Mouse (Mus musculus) midbrain, embryonic 11.5 days (tissue): ENCODE data around the gene Frem1. TPM values are rescaled to one million over a fixed set of nuclear protein-coding genes. Genes with fewer than 3 reads are reported as not detected.

Source experiments
- ATAC-seq: fragments of 200-750 bp; cut with Nextera tagmentation; 2 replicates; pipeline ENCODE4 v1.8.0; 2017; ENCODE audit warnings: moderate TSS enrichment, moderate library complexity; ENCODE audit not compliant: low FRiP score
- DNase-seq: peaks from one replicate; pipeline ENCODE4 v3.0.0; 2015; ENCODE audit warnings: low spot score; ENCODE audit errors: missing footprints
- H3K27ac ChIP-seq: fragments of 300-500 bp; sonication (generic); 2 replicates; pipeline ENCODE4 v1.5.1; 2014; ENCODE audit warnings: low read depth, low read length
- H3K27me3 ChIP-seq: fragments of 300-500 bp; sonication (generic); 2 replicates; pipeline ENCODE4 v1.6.1; 2014; ENCODE audit warnings: mild to moderate bottlenecking, low read length, moderate library complexity, mixed read lengths; ENCODE audit not compliant: control insufficient read depth, insufficient read depth
- H3K36me3 ChIP-seq: fragments of 300-500 bp; sonication (generic); 2 replicates; pipeline ENCODE4 v1.6.1; 2014; ENCODE audit warnings: mild to moderate bottlenecking, low read length, moderate library complexity, mixed read lengths; ENCODE audit not compliant: control insufficient read depth, insufficient read depth
- H3K4me1 ChIP-seq: fragments of 300-500 bp; sonication (generic); 2 replicates; pipeline ENCODE4 v1.6.1; 2014; ENCODE audit warnings: low read length; ENCODE audit not compliant: control insufficient read depth, insufficient read depth
- H3K4me2 ChIP-seq: fragments of 300-500 bp; sonication (generic); 2 replicates; pipeline ENCODE4 v1.6.1; 2014; ENCODE audit warnings: mild to moderate bottlenecking, moderate library complexity
- H3K4me3 ChIP-seq: fragments of 300-500 bp; sonication (generic); 2 replicates; pipeline ENCODE4 v1.5.1; 2014; ENCODE audit warnings: low read depth, low read length
- H3K9ac ChIP-seq: fragments of 300-500 bp; sonication (generic); 2 replicates; pipeline ENCODE4 v1.6.1; 2014; ENCODE audit warnings: low read length
- H3K9me3 ChIP-seq: fragments of 300-500 bp; sonication (generic); 2 replicates; pipeline ENCODE4 v1.6.1; 2016; ENCODE audit warnings: low read length; ENCODE audit not compliant: control insufficient read depth
- WGBS: fragments of 180-500 bp; shearing (Covaris S2); extraction: QIAGEN DNeasy Blood & Tissue Kit; methylation state at CpG from one replicate; pipeline ENCODE4 v1.1.7; 2014; 5-methylcytosine and 5-hydroxymethylcytosine counted together
- polyA plus RNA-seq: library from polyadenylated mRNA; unstranded; fragments of >200 nt; fragmentation: Nextera tagmentation; extraction: Ambion mirVana; gene quantifications from 2 replicates; pipeline ENCODE4 v1.2.1, GENCODE M21; 2014

Gene Frem1
- polyA plus RNA-seq, 1 experiment from 2014 or later: 8.2 TPM

DNA sequence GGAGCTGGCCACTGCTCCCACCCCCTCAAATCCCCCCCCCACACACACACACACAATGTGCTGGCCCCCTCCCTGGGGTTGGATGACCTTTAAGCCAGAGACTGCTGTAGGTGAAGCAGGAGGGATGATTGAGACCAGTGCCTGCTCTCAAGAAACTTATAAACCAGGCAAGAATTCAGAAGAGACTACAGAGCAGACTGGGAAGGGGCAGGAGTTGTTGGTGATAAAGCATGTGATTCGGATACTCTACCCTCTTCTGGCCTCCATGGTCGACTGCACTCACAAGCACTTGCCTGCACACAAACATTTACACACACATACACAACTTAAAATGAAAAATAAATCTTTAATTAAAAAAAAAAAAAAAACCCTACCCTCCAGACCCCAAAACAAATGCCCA lies 6.0 kb upstream of the Frem1 start:
- no peaks in the 10 kb centered on the region for H3K27me3 ChIP-seq
- H3K4me1 ChIP-seq: peaks cover 9% of the 10 kb centered on the region
- H3K36me3 ChIP-seq: no peaks in the 10 kb centered on the region
- no peak overlapping the region for H3K4me3 ChIP-seq
- H3K9ac ChIP-seq: peak overlapping the region; percentile 12; the same call in 1 of the 2 replicates
- H3K4me2 ChIP-seq: no peak overlapping the region
- no peaks in the 10 kb centered on the region for H3K9me3 ChIP-seq
- 54% methylated on average over 2 of the region's 2 CpGs for WGBS
- H3K27ac ChIP-seq: peak overlapping the region; percentile 48; the same call in 1 of the 2 replicates
- DNase-seq (peak; percentile 79), ATAC-seq (peak; percentile 34; the same call in 1 of the 2 replicates)

DNA sequence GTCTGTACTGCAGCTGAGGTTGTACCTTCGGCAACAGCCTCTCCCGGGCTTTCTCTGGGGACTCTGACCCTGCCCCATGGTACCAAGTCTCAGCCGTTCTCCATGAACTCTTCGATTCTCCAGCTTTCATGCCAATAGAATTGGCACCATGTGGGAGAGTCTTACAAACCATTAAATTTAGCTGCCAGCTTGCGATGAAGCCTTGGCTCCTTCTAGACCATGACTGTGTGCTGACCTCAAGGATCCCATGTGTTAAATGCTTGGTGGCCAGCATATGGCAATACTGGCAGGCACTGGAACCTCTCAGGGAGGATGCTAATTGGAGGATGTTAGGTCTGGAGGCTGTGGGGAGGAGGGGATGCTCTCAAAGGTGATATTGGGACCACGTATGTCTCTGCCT lies 4.4 kb upstream of the Frem1 start:
- H3K4me3 ChIP-seq: no peak overlapping the region
- peaks cover 16% of the 10 kb centered on the region for H3K4me1 ChIP-seq
- no peaks in the 10 kb centered on the region for H3K27me3 ChIP-seq
- no peaks in the 10 kb centered on the region for H3K36me3 ChIP-seq
- WGBS: 93% methylated on average over 6 of the region's 6 CpGs
- ATAC-seq (no peak), DNase-seq (no peak)
- no peaks in the 10 kb centered on the region for H3K9me3 ChIP-seq
- H3K9ac ChIP-seq: no peak overlapping the region
- no peak overlapping the region for H3K4me2 ChIP-seq
- no peak overlapping the region for H3K27ac ChIP-seq

DNA sequence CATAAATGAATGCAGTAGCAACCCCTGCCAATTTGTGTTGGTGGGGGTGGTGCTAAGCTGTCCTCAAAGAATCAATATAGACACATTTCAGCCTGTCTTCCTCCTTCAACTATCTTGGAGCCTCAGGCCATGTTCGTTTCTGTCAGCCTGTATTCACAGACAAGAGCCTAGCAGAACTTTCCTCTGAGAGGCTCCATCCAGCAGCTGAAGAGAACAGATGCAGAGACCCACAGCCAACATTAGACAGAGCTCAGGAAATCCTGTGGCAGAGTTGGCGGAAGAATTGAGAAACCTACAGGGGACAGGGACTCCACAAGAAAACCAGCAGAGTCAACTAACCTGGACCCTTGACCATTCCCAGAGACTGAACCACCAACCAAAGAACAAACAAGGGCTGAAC lies 3.3 kb upstream of the Frem1 start:
- ATAC-seq: no peak
- whole genome bisulfite sequencing: 78% methylated on average over 2 of the region's 2 CpGs
- Histone ChIP-seq H3K27ac (no peak overlapping the region), H3K9ac (no peak overlapping the region), H3K4me1 (peaks cover 22% of the 10 kb centered on the region), H3K4me3 (no peak overlapping the region), H3K36me3 (no peaks in the 10 kb centered on the region), H3K27me3 (no peaks in the 10 kb centered on the region), H3K4me2 (no peak overlapping the region), H3K9me3 (no peaks in the 10 kb centered on the region)
- DNase-seq: no peak

DNA sequence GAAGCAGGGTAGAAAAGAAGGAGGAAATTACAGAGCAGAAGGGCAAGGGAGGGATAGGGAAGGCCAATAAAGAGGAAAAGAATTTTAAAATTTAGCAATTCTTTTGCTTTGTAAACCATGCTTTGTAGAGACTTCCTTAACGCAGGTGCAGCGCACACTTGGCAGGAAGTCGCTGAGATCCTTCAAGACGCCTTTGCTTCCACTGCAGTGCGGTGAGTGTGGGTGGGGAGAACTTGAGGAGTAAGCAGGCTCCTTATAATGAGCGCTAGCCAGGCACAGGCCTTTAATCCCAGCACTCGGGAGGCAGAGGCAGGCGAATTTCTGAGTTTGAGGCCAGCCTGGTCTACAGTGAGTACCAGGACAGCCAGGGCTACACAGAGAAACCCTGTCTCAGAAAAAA lies 1.1 kb upstream of the Frem1 start:
- no peak overlapping the region for H3K4me2 ChIP-seq
- H3K27me3 ChIP-seq: no peaks in the 10 kb centered on the region
- DNase-seq: no peak
- no peak overlapping the region for H3K4me3 ChIP-seq
- H3K36me3 ChIP-seq: no peaks in the 10 kb centered on the region
- 86% methylated on average over 8 of the region's 8 CpGs for WGBS
- H3K9ac ChIP-seq: no peak overlapping the region
- H3K27ac ChIP-seq: no peak overlapping the region
- H3K4me1 ChIP-seq: peaks cover 20% of the 10 kb centered on the region
- no peak for ATAC-seq
- H3K9me3 ChIP-seq: no peaks in the 10 kb centered on the region

DNA sequence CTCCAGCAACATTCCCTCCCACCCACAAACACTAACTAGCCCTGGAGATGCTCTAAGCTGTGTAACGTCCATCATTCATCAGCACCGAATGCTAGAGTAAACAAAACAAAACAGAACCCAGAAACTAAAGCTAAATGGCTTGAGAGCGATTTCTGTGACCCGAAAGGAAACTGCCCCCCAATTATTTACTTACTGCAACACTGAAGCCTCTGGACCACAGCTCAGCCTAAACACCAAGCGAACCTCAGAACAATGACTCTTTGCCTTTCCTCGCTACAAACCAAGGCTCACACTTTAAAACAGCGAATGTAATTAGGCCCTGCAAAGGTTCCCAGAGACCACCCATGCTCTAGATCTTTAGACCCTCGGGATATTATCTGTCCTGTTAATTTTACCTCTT lies 963 bp downstream of the Frem1 start:
- DNase-seq (peak; percentile 89), ATAC-seq (no peak)
- no peaks in the 10 kb centered on the region for H3K36me3 ChIP-seq
- peaks cover 20% of the 10 kb centered on the region; the same call in 1 of the 2 replicates for H3K4me1 ChIP-seq
- H3K27ac ChIP-seq: peak overlapping the region; percentile 17; the same call in 1 of the 2 replicates
- peak overlapping the region; percentile 44 for H3K4me2 ChIP-seq
- H3K4me3 ChIP-seq: peak overlapping the region; percentile 30
- H3K9me3 ChIP-seq: no peaks in the 10 kb centered on the region
- no peaks in the 10 kb centered on the region for H3K27me3 ChIP-seq
- H3K9ac ChIP-seq: peak overlapping the region; percentile 25
- WGBS: 11% methylated on average over 8 of the region's 8 CpGs

DNA sequence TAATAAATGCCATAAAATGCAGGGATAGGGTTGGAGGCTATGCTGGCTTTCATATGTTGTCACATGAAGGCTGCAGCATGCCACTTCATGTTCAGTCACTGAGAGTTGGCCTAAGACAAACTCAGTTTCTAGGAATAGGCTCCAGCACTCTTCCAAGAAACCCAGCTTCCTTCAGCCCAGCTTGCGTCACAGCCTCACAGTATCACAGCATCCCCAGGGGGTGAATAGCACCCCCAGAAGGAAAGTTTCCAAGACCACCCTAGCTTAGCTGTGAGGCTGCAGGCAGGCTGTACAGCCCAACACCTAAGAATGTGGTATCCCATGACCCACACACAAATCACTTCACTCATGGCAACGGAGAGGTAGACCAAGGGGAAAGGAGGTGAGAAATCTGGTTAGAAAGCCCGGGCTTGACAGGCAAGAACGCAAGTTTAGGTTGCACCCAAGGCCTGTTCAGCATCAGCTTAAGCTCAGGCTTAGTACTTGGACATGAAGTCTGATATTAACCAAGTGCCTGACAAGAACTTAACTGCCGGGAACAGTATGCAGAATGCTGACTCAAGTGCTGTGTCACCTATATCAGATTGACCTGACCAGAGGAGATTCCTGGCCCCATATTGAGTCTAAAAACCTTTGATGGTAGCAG lies 1.9 kb downstream of the Frem1 start:
- H3K4me3 ChIP-seq: no peak overlapping the region; the same call in 1 of the 2 replicates
- H3K4me2 ChIP-seq: peak overlapping the region; percentile 44
- H3K27ac ChIP-seq: no peak overlapping the region
- H3K9me3 ChIP-seq: no peaks in the 10 kb centered on the region
- no peak overlapping the region for H3K9ac ChIP-seq
- 81% methylated on average over 5 of the region's 5 CpGs for WGBS
- DNase-seq: peak; percentile 81
- ATAC-seq: no peak
- H3K27me3 ChIP-seq: no peaks in the 10 kb centered on the region
- H3K36me3 ChIP-seq: no peaks in the 10 kb centered on the region
- H3K4me1 ChIP-seq: peaks cover 23% of the 10 kb centered on the region; the same call in 1 of the 2 replicates

DNA sequence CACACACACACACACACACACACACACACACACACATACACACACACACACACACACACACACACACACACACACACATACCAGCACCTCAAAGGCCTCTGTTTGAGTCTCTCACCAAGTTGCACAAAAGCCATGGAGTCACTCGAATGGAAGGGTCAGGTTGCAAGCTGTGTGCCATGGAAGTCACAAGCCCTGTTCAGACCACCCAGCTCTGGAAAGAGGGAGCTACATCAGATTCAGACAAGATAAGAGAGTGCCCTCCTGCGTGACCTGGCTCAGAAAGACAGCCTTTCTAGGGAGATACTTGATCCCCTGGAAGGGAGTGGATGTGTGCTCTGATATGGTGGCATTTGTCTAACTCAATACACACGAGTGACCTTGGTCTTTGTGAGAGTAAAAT lies 2.9 kb downstream of the Frem1 start:
- ATAC-seq (no peak), DNase-seq (peak; percentile 85)
- no peak overlapping the region for H3K4me3 ChIP-seq
- H3K4me1 ChIP-seq: peaks cover 23% of the 10 kb centered on the region; the same call in 1 of the 2 replicates
- no peaks in the 10 kb centered on the region for H3K36me3 ChIP-seq
- no peak overlapping the region for H3K27ac ChIP-seq
- no peaks in the 10 kb centered on the region for H3K27me3 ChIP-seq
- H3K9ac ChIP-seq: no peak overlapping the region
- no peaks in the 10 kb centered on the region for H3K9me3 ChIP-seq
- H3K4me2 ChIP-seq: peak overlapping the region; percentile 16; the same call in 1 of the 2 replicates
- 18% methylated on average over 3 of the region's 3 CpGs for WGBS

DNA sequence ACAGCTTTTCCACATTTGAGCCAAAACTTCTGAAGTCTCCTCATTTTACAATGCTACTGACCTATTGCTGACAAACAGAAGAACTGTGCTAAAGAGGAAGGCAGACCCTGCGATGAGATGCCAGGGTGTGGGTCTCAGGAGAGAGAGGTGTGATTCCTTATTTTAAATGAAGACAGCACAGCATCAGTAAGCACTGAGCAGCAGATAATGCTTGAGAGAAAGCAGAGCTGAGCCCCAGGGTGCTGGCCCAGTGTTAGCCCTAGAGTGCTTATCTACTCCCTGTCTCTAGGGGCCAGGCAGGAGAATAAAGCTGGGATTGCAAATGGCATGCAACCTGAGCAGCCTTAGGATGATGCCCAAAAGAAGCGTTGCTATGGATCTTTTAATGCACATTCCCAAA lies 3.6 kb downstream of the Frem1 start:
- peak overlapping the region; percentile 4; the same call in 1 of the 2 replicates for H3K4me2 ChIP-seq
- DNase-seq (peak; percentile 84), ATAC-seq (no peak)
- H3K9ac ChIP-seq: no peak overlapping the region
- peaks cover 23% of the 10 kb centered on the region; the same call in 1 of the 2 replicates for H3K4me1 ChIP-seq
- no peak overlapping the region for H3K4me3 ChIP-seq
- no peak overlapping the region for H3K27ac ChIP-seq
- no peaks in the 10 kb centered on the region for H3K36me3 ChIP-seq
- no peaks in the 10 kb centered on the region for H3K9me3 ChIP-seq
- H3K27me3 ChIP-seq: no peaks in the 10 kb centered on the region
- 29% methylated on average over 2 of the region's 2 CpGs for WGBS

DNA sequence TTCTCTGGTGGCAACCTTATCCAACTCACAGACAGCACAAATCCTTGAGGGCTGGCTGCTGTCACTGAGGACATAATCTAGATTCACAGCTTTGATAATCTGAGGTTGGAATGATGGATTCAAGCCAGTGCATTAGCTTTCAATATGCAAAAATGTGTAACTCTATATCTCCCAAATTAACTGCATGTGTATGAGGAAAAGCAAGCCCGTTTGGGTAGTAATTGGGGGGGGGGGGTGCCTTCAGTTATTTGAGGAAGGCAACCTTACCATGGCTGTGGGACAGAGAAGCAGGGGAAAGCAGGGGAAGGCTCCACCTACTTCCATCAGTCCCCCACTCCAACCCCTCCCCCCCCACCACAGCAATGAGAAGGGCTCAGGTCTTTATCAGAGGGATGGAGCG lies 5.3 kb downstream of the Frem1 start:
- ATAC-seq (no peak), DNase-seq (no peak)
- H3K4me3 ChIP-seq: no peak overlapping the region
- H3K9ac ChIP-seq: no peak overlapping the region
- H3K9me3 ChIP-seq: no peaks in the 10 kb centered on the region
- peaks cover 16% of the 10 kb centered on the region; the same call in 1 of the 2 replicates for H3K4me1 ChIP-seq
- H3K36me3 ChIP-seq: no peaks in the 10 kb centered on the region
- no peak overlapping the region for H3K27ac ChIP-seq
- H3K4me2 ChIP-seq: no peak overlapping the region
- WGBS: 65% methylated on average over 2 of the region's 2 CpGs
- H3K27me3 ChIP-seq: no peaks in the 10 kb centered on the region
